Mouse (Mus musculus) activated CD4-positive, CD25-positive, alpha-beta regulatory T cell (primary cell): ENCODE results near the gene Spindoc. TPM values are rescaled to one million over a fixed set of nuclear protein-coding genes. Genes with fewer than 3 reads are reported as not detected.

Experiments
- polyA plus RNA-seq, 2 experiments: library from polyadenylated mRNA; unstranded; fragments of 100-300 nt; shearing (Covaris generic); gene quantifications; one replicate each; pipeline ENCODE4 v1.2.1; 2017

Spindoc gene
- 10 to 100 TPM; 22.4 to 29.0 TPM for polyA plus RNA-seq

DNA sequence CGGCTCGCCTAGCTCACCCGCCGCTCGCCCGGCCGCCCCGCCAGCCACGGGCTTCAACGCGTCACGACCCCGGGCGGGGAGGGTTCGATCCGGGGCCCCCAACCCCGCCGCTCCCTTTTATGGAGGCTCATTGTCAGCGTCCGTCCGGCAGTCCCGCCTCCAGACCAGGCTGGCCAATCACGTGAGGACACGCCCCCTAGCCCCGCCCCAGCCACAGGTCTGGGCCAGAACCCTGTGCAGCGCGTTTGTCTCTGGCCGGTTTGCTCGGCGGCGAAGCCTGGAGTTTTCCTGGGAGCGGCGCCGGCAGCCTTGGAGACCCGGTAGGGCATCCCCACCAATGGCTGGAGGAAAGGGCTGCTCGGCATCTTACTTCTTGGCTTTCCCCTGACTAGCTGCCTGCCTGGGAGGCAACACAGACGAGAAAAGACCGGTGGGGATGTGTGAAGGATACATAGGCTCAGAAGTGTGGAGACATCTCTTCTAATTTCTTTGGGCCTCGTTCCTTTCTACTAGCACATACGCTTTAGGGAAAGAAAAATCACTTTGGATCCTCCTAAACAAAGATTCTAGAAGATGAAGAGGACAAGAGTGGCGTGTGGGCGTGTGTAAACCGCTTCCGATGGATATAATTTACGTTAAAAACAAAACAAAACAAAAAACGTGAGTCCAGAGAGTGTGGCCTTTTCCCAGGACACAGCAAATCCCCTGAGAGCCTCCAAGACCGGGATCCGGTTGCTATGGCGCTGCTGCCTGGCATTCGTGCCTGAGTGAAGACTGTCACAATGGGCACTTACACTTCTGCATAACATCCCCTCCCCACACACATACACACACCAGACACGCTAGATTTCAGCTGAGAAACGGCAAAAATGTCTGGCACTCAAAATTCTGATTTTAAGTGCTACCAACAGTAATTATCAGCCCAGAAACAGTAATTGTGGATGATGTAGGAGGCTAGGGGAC lies at the start of gene Spindoc:
Spindoc (minus strand) TSS at position 92 of the 963 bp plus-strand sequence.

DNA sequence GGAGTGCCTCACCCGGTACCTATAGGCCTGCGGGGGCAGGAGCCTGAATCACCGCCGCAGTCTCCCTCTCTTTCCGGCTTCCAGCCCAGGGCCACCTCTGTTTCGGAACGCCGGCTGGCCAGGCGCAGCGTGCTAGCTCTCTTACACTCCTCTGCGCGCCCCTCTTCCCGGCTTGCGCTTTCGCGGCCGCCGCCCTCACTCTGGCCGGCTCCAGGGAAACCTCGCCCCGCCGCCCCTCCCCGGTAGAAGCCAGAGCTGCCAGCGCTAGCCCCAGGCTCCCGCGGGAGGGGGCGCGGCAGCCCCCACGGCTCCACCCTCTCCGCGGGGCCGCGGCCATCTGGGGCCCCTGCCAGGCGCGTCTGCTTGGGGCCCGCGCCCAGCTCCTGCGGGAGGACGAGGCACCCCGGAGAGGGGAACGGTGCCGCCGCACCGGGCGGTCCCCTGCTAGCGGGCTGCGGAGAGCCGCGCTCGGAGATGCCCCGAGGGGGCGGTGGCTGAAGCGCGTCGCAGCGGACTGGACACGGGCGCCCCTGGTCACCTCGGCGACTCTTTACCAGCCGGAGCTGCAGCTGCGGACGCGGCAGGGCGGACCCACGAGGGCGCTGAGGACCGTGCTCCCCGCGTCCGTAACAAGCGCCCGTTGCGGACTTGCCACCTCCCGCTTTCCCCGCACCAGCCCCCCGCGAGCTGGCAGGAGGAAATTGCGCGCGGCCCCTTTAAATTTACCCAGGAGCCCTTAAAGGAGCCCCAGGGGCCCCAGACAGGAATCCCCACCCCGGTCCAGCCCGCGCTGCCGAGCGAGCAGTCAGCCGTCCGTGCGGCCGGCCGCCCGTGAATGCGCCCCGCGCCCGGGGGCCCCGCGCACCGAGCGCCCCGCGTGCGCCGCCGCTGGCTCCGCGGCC lies 34.3 kb upstream of the Spindoc start, which contains the start of gene 2700081O15Rik:
2700081O15Rik (plus strand) TSS at position 792 of the 902 bp plus-strand sequence.

DNA sequence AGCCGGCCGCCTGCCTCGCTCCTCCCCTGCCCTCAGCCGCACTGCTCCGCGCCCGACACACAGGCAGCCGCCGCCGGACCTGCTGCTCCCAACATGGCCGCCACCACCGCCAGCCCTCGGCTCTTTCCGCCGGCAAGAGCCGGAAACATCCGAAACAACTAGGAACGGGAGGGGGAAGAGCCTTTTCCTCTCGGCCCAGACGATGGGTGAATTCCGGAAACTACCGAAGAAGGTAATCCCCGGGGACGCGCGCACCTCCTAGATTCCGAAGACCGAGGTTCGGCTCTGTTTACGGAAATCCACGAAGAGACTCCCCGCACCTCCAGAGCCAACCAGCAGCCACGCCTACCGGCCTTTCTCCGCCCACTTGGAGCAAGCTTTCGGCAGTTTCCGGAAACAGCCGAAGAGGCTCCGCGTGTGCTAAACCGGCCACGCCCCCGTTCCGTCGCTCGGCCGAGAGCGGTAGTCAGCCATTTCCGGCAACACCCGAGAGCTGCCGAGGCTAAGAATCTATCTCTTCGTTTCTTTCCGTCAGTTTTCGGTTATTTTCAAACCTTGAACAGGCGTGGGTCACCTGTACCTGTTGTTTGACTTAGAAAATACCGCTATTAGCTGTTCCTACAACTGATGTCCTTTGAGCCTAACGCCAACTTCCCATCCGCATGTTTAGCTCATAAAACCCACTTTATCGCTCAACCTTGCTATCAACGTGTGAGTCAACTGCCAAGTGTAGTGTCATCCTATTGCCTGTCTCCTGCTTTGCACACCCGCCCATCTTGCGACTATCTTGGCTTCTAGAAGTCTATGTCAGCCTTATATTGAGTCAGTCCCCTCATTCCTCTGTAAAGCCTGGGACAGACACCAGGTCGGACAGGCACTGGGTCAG lies 41.0 kb downstream of the Spindoc start, which contains the start of gene Mark2:
Mark2 (minus strand) TSS at position 349 of the 886 bp plus-strand sequence.

Other genes starting within 250 kb of the Spindoc start
- gene Otub1, start 176.7 kb downstream of the Spindoc start, polyA plus RNA-seq, result 10 to 100 TPM; 71.3 to 73.8 TPM
- 100 to 1,000 TPM; 523 to 580 TPM for gene Cox8a, start 165.4 kb downstream of the Spindoc start, polyA plus RNA-seq
- gene Naa40, start 141.8 kb downstream of the Spindoc start, polyA plus RNA-seq, result 10 to 100 TPM; 44.3 to 56.1 TPM
- under 1 TPM; 0.39 to 0.61 TPM for gene Rcor2, start 115.7 kb downstream of the Spindoc start, polyA plus RNA-seq
- 100 to 1,000 TPM; 157 to 178 TPM for gene Mark2, start 41.1 kb downstream of the Spindoc start, polyA plus RNA-seq
- 1 to 10 TPM in 1 of 2 experiments, under 1 TPM in 1; 0.14 to 1.8 TPM for gene 2700081O15Rik, start 34.6 kb upstream of the Spindoc start, polyA plus RNA-seq
- gene Rtn3, start 100.3 kb upstream of the Spindoc start, polyA plus RNA-seq, result 100 to 1,000 TPM; 108 to 122 TPM
- gene Atl3, start 111.0 kb upstream of the Spindoc start, polyA plus RNA-seq, result 10 to 100 TPM; 13.8 to 15.8 TPM
- 100 to 1,000 TPM; 103 to 156 TPM for gene Pla2g16, start 174.5 kb upstream of the Spindoc start, polyA plus RNA-seq
- under 1 TPM in 1 of 2 experiments, not detected in 1; 0.18 TPM for gene Lgals12, start 224.2 kb upstream of the Spindoc start, polyA plus RNA-seq
- under 1 TPM in 1 of 2 experiments, not detected in 1; 0.16 TPM for gene Hrasls5, start 229.5 kb upstream of the Spindoc start, polyA plus RNA-seq